Mouse (Mus musculus): ENCODE results near the gene Tmem52b. TPM values are rescaled to one million over a fixed set of nuclear protein-coding genes. Genes with fewer than 3 reads are reported as not detected.
"Not testable (repeated sequence)": the region's sequence is repeated elsewhere in the genome, so short reads cannot be mapped to it uniquely, and the experiment has no call there.

Tmem52b gene
- not detected in 2 replicates for polyA plus RNA-seq (2014; fragmentation: Nextera tagmentation; extraction: Ambion mirVana)

DNA sequence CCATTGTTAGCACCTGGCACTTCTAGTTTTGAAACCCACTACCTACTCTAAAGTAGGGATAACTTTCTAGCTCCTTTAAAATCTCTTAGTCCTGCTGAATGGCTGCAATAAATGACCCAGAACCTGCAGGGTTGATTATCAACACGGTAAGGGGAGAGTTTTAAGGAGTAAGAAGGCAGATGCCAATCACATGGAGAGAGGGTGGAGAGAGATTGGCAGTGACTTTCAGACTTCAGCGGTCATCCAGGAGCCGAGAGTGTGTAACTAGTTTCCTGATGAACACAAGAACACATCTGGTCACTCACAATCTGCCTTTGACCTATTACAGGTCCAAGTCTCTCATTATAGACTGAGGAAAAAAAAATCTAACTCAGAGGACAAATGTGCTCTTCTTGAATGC lies at the start of gene Tmem52b:
TSS of gene Tmem52b (plus strand) at position 189 of the 400 bp plus-strand sequence.
- H3K4me1 ChIP-seq (ENCODE audit: control insufficient read depth, insufficient read depth, low read length): no peaks in the 10 kb centered on the region
- 21% methylated on average over 3 of the region's 3 CpGs for WGBS
- ATAC-seq (ENCODE audit: insufficient number of reproducible peaks, low FRiP score, low TSS enrichment, low read depth) (no peak), DNase-seq (ENCODE audit: low spot score) (no peak)
- H3K9me3 ChIP-seq (ENCODE audit: control insufficient read depth, low read length): no peaks in the 10 kb centered on the region
- H3K4me3 ChIP-seq (ENCODE audit: low read depth, low read length): no peak within 1 kb of the TSS
- no peaks in the 10 kb centered on the region for H3K36me3 ChIP-seq (ENCODE audit: control insufficient read depth, insufficient read depth, low read length)
- no peak within 1 kb of the TSS for H3K4me2 ChIP-seq (ENCODE audit: low read depth, severe bottlenecking)
- no peak within 1 kb of the TSS for H3K27ac ChIP-seq (replicated peaks; ENCODE audit: low read depth, low read length)
- no peak within 1 kb of the TSS for H3K9ac ChIP-seq (ENCODE audit: low read length)
- no peaks in the 10 kb centered on the region for H3K27me3 ChIP-seq (ENCODE audit: control insufficient read depth, insufficient read depth, low read length)

DNA sequence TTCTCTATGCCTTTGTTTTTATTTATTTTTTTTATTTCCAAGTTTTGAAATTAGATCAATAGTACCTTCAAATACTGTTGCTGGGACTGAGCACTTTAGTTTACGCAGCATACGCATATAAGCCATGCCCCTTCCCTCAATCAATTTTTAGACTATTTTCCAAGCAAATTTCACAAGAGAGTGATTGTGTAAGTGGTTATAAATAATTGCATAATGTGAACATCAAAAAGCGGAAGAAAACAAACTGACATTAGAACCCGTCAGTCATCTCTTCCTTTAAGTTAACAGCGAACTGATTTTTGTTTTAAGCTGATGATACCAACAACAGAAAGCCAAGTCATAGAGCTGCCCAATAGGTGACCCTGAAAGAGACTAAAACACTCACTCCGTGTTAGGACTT lies 41.0 kb upstream of the Tmem52b start:
- Histone ChIP-seq H3K4me3 (ENCODE audit: low read depth, low read length) (no peak overlapping the region), H3K27ac (replicated peaks; ENCODE audit: low read depth, low read length) (no peak overlapping the region), H3K9ac (ENCODE audit: low read length) (no peak overlapping the region), H3K4me1 (ENCODE audit: control insufficient read depth, insufficient read depth, low read length) (no peaks in the 10 kb centered on the region), H3K4me2 (ENCODE audit: low read depth, severe bottlenecking) (no peak overlapping the region), H3K9me3 (ENCODE audit: control insufficient read depth, low read length) (no peaks in the 10 kb centered on the region), H3K27me3 (ENCODE audit: control insufficient read depth, insufficient read depth, low read length) (no peaks in the 10 kb centered on the region), H3K36me3 (ENCODE audit: control insufficient read depth, insufficient read depth, low read length) (no peaks in the 10 kb centered on the region)
- WGBS: 93% methylated on average over 6 of the region's 6 CpGs
- ATAC-seq (ENCODE audit: insufficient number of reproducible peaks, low FRiP score, low TSS enrichment, low read depth): no peak
- DNase-seq (ENCODE audit: low spot score): no peak

DNA sequence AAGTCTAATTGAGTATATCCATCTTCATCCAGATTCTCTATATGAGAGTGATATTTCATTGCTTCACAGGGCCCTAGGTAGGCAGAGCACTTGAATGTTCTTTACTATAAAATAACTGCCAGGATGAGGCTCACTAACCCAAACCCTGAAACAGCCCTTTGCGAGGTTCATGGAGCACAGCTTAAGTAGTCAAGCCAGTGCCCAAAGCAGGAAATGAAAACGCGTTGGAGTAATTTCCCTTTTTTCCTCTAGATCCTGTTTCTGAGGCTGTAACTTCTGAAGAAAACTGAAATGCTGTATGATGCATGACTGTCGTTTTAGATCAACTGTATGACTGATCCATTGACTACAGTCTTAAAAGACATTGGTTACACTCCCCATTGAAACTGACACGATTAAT lies 39.7 kb upstream of the Tmem52b start:
- Histone ChIP-seq H3K27me3 (ENCODE audit: control insufficient read depth, insufficient read depth, low read length) (no peaks in the 10 kb centered on the region), H3K4me2 (ENCODE audit: low read depth, severe bottlenecking) (no peak overlapping the region), H3K36me3 (ENCODE audit: control insufficient read depth, insufficient read depth, low read length) (no peaks in the 10 kb centered on the region), H3K4me3 (ENCODE audit: low read depth, low read length) (no peak overlapping the region), H3K27ac (replicated peaks; ENCODE audit: low read depth, low read length) (no peak overlapping the region), H3K9ac (ENCODE audit: low read length) (no peak overlapping the region), H3K9me3 (ENCODE audit: control insufficient read depth, low read length) (no peaks in the 10 kb centered on the region), H3K4me1 (ENCODE audit: control insufficient read depth, insufficient read depth, low read length) (no peaks in the 10 kb centered on the region)
- 77% methylated on average over 5 of the region's 5 CpGs for WGBS
- no peak for ATAC-seq (ENCODE audit: insufficient number of reproducible peaks, low FRiP score, low TSS enrichment, low read depth)
- DNase-seq (ENCODE audit: low spot score): no peak

DNA sequence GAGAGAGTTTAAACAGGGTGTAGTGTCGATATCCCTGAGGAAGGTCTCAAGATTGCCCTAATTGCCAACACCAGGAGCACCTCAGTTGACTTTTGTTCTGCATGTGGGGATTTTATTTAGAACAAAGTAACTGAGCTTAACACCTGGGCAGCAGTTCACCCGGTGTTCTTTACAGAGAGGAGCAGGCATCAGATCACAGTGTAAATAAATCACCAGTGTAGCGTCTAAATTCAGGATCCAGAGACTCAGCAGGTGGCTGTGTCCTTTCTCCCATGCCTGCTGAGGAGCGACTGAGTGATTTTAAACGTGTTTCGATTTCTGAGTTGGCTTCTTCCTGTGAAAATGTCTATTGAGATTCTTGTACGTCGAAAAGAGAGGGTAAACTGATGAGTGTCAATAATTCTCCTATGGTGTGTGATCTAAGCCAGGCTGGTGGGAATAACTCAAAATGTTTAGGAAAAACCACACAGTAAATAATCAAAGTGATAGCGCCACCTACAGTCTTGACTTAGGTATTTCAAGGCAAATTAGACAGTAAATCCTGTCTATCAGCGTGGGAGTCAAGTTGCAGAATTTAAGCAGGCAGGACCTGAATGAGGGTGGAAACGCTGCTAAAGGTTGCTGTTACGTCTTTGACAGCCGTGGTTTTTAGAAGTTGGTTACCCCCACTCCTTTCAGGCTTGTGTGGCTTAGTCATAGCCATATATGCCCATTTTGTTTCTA lies 35.8 kb upstream of the Tmem52b start:
- no peak overlapping the region for H3K4me3 ChIP-seq (ENCODE audit: low read depth, low read length)
- WGBS: 28% methylated on average over 13 of the region's 13 CpGs

DNA sequence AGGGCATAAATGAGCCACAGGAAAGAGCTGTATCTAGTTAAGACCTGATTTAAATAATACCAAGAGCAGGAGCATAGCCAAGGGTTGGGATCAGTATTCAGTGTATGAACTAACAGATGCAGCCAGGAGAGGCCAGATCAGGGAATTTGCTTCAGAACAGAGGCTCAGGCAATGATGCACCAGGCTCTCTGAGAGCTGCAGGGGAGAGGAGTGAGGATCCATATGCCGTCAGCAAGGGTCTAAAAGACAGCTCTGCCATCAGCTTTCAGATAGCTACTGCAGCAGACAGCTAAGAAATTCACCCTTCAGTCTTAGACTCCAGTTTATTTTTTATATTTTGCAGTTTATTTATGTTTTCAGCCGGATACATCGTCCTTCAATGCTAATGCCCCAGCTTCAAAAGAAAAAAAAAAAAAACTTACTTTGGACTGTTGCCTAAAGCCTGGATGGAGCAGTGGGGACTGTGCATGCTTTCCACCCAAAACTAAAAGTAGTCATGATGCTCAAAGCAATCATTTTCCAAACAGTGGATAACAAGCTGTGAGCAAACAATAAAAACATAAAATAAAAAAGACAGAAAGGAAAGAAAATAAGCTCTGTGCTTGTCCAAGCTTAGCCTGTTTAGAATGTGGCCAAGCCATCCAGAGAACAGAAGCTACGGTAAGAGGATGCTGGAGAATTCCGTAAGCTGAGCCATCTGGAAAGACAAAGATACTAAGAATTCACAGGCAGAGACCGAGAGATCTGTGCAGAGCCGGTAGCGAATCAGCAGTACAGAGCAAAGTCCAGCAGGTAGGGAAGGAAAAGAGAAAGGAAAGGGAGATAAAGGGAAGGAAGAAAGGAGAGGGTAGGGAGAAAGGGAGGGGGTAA lies 32.0 kb upstream of the Tmem52b start:
- Histone ChIP-seq H3K4me1 (ENCODE audit: control insufficient read depth, insufficient read depth, low read length) (no peaks in the 10 kb centered on the region), H3K9me3 (ENCODE audit: control insufficient read depth, low read length) (no peaks in the 10 kb centered on the region), H3K9ac (ENCODE audit: low read length) (no peak overlapping the region), H3K36me3 (ENCODE audit: control insufficient read depth, insufficient read depth, low read length) (no peaks in the 10 kb centered on the region), H3K4me3 (ENCODE audit: low read depth, low read length) (no peak overlapping the region), H3K27me3 (ENCODE audit: control insufficient read depth, insufficient read depth, low read length) (no peaks in the 10 kb centered on the region), H3K4me2 (ENCODE audit: low read depth, severe bottlenecking) (no peak overlapping the region), H3K27ac (replicated peaks; ENCODE audit: low read depth, low read length) (no peak overlapping the region)
- WGBS: 76% methylated on average over 8 of the region's 8 CpGs
- ATAC-seq (ENCODE audit: insufficient number of reproducible peaks, low FRiP score, low TSS enrichment, low read depth): no peak
- no peak for DNase-seq (ENCODE audit: low spot score)

More for the DNA sequence above, 35.8 kb upstream of the Tmem52b start:
- Histone ChIP-seq H3K4me1 (ENCODE audit: control insufficient read depth, insufficient read depth, low read length) (no peaks in the 10 kb centered on the region), H3K36me3 (ENCODE audit: control insufficient read depth, insufficient read depth, low read length) (no peaks in the 10 kb centered on the region), H3K27me3 (ENCODE audit: control insufficient read depth, insufficient read depth, low read length) (no peaks in the 10 kb centered on the region), H3K9me3 (ENCODE audit: control insufficient read depth, low read length) (no peaks in the 10 kb centered on the region), H3K9ac (ENCODE audit: low read length) (no peak overlapping the region), H3K27ac (replicated peaks; ENCODE audit: low read depth, low read length) (no peak overlapping the region), H3K4me2 (ENCODE audit: low read depth, severe bottlenecking) (no peak overlapping the region)
- ATAC-seq (ENCODE audit: insufficient number of reproducible peaks, low FRiP score, low TSS enrichment, low read depth): no peak; the same call in 1 of the 2 replicates
- DNase-seq (ENCODE audit: low spot score): no peak

DNA sequence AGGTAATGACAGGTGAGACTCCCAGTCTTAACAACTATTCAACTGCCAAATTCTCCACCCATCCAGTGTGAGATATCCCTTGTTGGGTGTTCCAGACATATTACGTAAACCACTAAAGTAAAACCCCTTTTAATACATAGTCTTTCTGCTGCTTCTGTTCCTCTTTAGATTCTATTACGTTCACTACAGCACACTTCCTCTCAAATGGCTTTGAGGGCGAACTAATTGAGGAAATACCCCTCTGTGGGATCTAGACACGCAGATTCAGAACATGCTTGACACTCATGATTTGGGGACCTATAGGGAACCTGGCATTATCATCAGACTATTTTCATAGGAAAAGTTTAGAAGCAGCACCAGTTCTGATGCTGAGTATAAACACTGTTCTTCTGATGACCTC lies 17.4 kb upstream of the Tmem52b start:
- DNase-seq (ENCODE audit: low spot score) (no peak), ATAC-seq (ENCODE audit: insufficient number of reproducible peaks, low FRiP score, low TSS enrichment, low read depth) (no peak)
- WGBS: 80% methylated on average over 4 of the region's 4 CpGs
- H3K27me3 ChIP-seq (ENCODE audit: control insufficient read depth, insufficient read depth, low read length): no peaks in the 10 kb centered on the region
- no peaks in the 10 kb centered on the region for H3K9me3 ChIP-seq (ENCODE audit: control insufficient read depth, low read length)
- no peak overlapping the region for H3K4me2 ChIP-seq (ENCODE audit: low read depth, severe bottlenecking)
- H3K9ac ChIP-seq (ENCODE audit: low read length): no peak overlapping the region
- H3K27ac ChIP-seq (replicated peaks; ENCODE audit: low read depth, low read length): no peak overlapping the region
- H3K36me3 ChIP-seq (ENCODE audit: control insufficient read depth, insufficient read depth, low read length): no peaks in the 10 kb centered on the region
- no peaks in the 10 kb centered on the region for H3K4me1 ChIP-seq (ENCODE audit: control insufficient read depth, insufficient read depth, low read length)
- no peak overlapping the region for H3K4me3 ChIP-seq (ENCODE audit: low read depth, low read length)

DNA sequence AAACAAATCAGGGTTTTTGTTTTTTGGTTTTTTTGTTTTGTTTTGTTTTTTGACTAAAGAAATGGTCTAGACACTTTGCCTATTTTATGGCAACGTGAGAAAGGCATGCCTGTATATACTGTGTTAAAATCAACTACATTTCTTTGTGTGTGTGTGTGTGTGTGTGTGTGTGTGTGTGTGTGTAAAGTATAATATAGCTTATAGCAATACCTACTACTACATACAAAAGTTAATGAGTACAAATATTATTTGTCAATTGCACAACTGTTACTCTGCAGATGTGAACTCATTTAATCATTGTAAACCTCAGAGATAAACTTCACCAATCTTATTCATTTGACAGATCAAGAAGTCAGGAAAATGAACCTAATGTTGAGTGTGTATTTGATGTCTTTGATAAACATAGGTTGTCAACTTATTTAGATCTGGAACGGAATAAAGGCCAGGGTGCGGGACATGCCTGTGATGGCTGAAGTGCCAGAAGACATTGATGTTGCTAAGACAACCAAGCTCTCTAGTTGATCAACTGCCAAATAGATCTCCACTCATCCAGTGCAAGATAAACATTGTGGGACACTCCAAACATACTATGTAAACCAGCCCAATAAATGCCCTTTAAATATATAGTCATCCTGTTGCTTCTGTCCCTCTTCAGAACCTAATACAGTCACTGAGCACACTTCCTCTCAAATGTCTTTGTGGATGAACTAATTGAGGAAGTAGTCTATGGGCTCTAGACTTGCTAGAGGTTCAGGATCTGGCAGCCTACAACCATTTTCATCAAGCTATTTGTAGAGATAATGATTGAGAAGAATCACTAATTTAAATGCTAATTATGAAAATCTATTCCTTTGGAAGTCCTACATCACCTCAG lies 14.8 kb upstream of the Tmem52b start:
- 89% methylated on average over 3 of the region's 3 CpGs for whole genome bisulfite sequencing
- H3K27me3 ChIP-seq (ENCODE audit: control insufficient read depth, insufficient read depth, low read length): no peaks in the 10 kb centered on the region
- H3K9me3 ChIP-seq (ENCODE audit: control insufficient read depth, low read length): no peaks in the 10 kb centered on the region
- DNase-seq (ENCODE audit: low spot score): no peak
- no peak overlapping the region for H3K27ac ChIP-seq (replicated peaks; ENCODE audit: low read depth, low read length)
- H3K4me3 ChIP-seq (ENCODE audit: low read depth, low read length): no peak overlapping the region
- no peak overlapping the region for H3K4me2 ChIP-seq (ENCODE audit: low read depth, severe bottlenecking)
- no peaks in the 10 kb centered on the region for H3K4me1 ChIP-seq (ENCODE audit: control insufficient read depth, insufficient read depth, low read length)
- no peaks in the 10 kb centered on the region for H3K36me3 ChIP-seq (ENCODE audit: control insufficient read depth, insufficient read depth, low read length)
- no peak overlapping the region for H3K9ac ChIP-seq (ENCODE audit: low read length)
- ATAC-seq (ENCODE audit: insufficient number of reproducible peaks, low FRiP score, low TSS enrichment, low read depth): no peak

DNA sequence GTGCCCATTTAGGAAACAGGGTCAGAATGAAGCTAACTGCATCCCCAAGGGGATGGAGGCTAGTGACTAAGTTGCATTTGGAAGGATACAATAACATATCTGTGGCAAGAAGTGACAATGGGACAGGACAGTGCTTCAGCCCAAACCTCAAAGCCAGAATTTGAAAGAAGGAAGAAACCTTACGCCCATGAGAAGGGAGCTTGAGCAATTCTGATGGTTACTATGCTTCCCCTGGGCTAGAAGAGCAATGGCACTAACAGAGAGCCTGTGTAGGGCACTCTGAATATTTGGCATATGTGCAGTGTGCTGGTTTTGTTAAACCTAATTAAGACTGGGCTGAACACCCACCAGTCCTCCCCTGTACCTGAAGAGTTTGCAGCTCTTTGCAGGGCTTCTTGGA lies 12.8 kb upstream of the Tmem52b start:
- H3K27me3 ChIP-seq (ENCODE audit: control insufficient read depth, insufficient read depth, low read length); H3K4me2 ChIP-seq (ENCODE audit: low read depth, severe bottlenecking); H3K27ac ChIP-seq (replicated peaks; ENCODE audit: low read depth, low read length); H3K9me3 ChIP-seq (ENCODE audit: control insufficient read depth, low read length); H3K4me1 ChIP-seq (ENCODE audit: control insufficient read depth, insufficient read depth, low read length); ATAC-seq (ENCODE audit: insufficient number of reproducible peaks, low FRiP score, low TSS enrichment, low read depth); H3K4me3 ChIP-seq (ENCODE audit: low read depth, low read length); H3K36me3 ChIP-seq (ENCODE audit: control insufficient read depth, insufficient read depth, low read length); H3K9ac ChIP-seq (ENCODE audit: low read length); DNase-seq (ENCODE audit: low spot score): not testable (repeated sequence)
- WGBS: 90% methylated on average over 1 of the region's 1 CpGs

All from limb, embryonic 11.5 days (tissue).